Mouse (Mus musculus) CH12F3 (cell line): ENCODE data around the gene Olfr1361.

ENCODE experiments used
- in situ Hi-C: fragments of 300-500 bp; cut with MboI; formaldehyde crosslinking; loops from 2 replicates; pipeline ENCODE4 v1.14.3; 2020; ENCODE audit warnings: low sequenced_read_pairs

The Olfr1361 gene

GRCm38 (mm10) chr13:21663286-21663685, at the start of gene Olfr1361:
Gene Olfr1361, minus strand, starts transcription at chr13:21663386.
- in situ Hi-C loops: no loop called here

- in situ Hi-C loops: loop anchor here (10.0 kb wide), 1 partner anchor 323 kb away; the partner anchor contains the start of genes Hist1h2ah and Hist1h2bk
Observed at GRCm38 (mm10) chr13:21711698-21712097, 48.5 kb upstream of the Olfr1361 start.

- in situ Hi-C loops: loop anchor here (10.0 kb wide), 1 partner anchor 324 kb away; the partner anchor contains the start of genes Hist1h2ah and Hist1h2bk
Observed at GRCm38 (mm10) chr13:21710821-21711525, 47.8 kb upstream of the Olfr1361 start.

- in situ Hi-C loops: loop anchor here (10.0 kb wide), 1 partner anchor 325 kb away; the partner anchor contains the start of genes Hist1h2ah and Hist1h2bk
Observed at GRCm38 (mm10) chr13:21710031-21710711, 47.0 kb upstream of the Olfr1361 start.

GRCm38 (mm10) chr13:21706669-21707068, 43.5 kb upstream of the Olfr1361 start:
- in situ Hi-C loops: no loop called here

GRCm38 (mm10) chr13:21697811-21698210, 34.6 kb upstream of the Olfr1361 start, which contains the start of gene Olfr1359:
Gene Olfr1359, plus strand, starts transcription at chr13:21698111.
- in situ Hi-C loops: no loop called here

GRCm38 (mm10) chr13:21677305-21677704, 14.1 kb upstream of the Olfr1361 start, which contains the start of gene Olfr1360:
Gene Olfr1360, minus strand, starts transcription at chr13:21677405.
- in situ Hi-C loops: no loop called here

GRCm38 (mm10) chr13:21642418-21642817, 20.8 kb downstream of the Olfr1361 start, which contains the start of gene Olfr11:
Gene Olfr11, minus strand, starts transcription at chr13:21642518.
- in situ Hi-C loops: no loop called here

- in situ Hi-C loops: no loop called here
Observed at GRCm38 (mm10) chr13:21613922-21614321, 49.3 kb downstream of the Olfr1361 start, which contains the start of gene Olfr1362. Gene Olfr1362, minus strand, starts transcription at chr13:21614022.
